Mouse (Mus musculus) CH12F3 (cell line): ENCODE results near the gene H2-Q10.
"Not testable (repeated sequence)": the region's sequence is repeated elsewhere in the genome, so short reads cannot be mapped to it uniquely, and the experiment has no call there.

Experiments
- in situ Hi-C: fragments of 300-500 bp; cut with MboI; formaldehyde crosslinking; loops from 2 replicates; pipeline ENCODE4 v1.14.3; 2020; ENCODE audit warnings: low sequenced_read_pairs

The H2-Q10 gene

GRCm38 (mm10) chr17:35458247-35458646 lies 11.6 kb upstream of the H2-Q10 start:
- in situ Hi-C loops = loop anchor here (25.0 kb wide), 1 partner anchor 1471 kb away; no protein-coding TSS in a partner anchor

- in situ Hi-C loops = loop anchor here (25.0 kb wide), 1 partner anchor 1473 kb away; no protein-coding TSS in a partner anchor
Measured at GRCm38 (mm10) chr17:35460513-35461341, 9.2 kb upstream of the H2-Q10 start.

- in situ Hi-C loops = loop anchor here (25.0 kb wide), 1 partner anchor 1478 kb away; no protein-coding TSS in a partner anchor
Measured at GRCm38 (mm10) chr17:35465651-35466050, 4.2 kb upstream of the H2-Q10 start.

- in situ Hi-C loops = loop anchor here (25.0 kb wide), 1 partner anchor 1482 kb away; no protein-coding TSS in a partner anchor
Measured at GRCm38 (mm10) chr17:35468936-35469335, 953 bp upstream of the H2-Q10 start.

GRCm38 (mm10) chr17:35484066-35484465 lies 14.2 kb downstream of the H2-Q10 start:
- in situ Hi-C loops = no loop called here

GRCm38 (mm10) chr17:35485702-35486101 lies 15.8 kb downstream of the H2-Q10 start:
- in situ Hi-C loops = no loop called here

- in situ Hi-C loops = no loop called here
Measured at GRCm38 (mm10) chr17:35486726-35487125, 16.8 kb downstream of the H2-Q10 start.

GRCm38 (mm10) chr17:35488041-35488440 lies 18.2 kb downstream of the H2-Q10 start:
- in situ Hi-C loops = no loop called here

GRCm38 (mm10) chr17:35490320-35490719 lies 20.4 kb downstream of the H2-Q10 start:
- in situ Hi-C loops = no loop called here

- in situ Hi-C loops = no loop called here
Measured at GRCm38 (mm10) chr17:35497124-35497523, 27.2 kb downstream of the H2-Q10 start.

GRCm38 (mm10) chr17:35502226-35502625 lies 32.3 kb downstream of the H2-Q10 start:
- in situ Hi-C loops = no loop called here

GRCm38 (mm10) chr17:35502762-35503161 lies 32.9 kb downstream of the H2-Q10 start:
- in situ Hi-C loops = no loop called here

- in situ Hi-C loops = no loop called here
Measured at GRCm38 (mm10) chr17:35503849-35504248, 34.0 kb downstream of the H2-Q10 start.

GRCm38 (mm10) chr17:35504628-35505481 lies 35.0 kb downstream of the H2-Q10 start:
- in situ Hi-C loops = no loop called here

- in situ Hi-C loops = no loop called here
Measured at GRCm38 (mm10) chr17:35505776-35506175, 35.9 kb downstream of the H2-Q10 start, which contains the start of gene Pou5f1. Pou5f1 (plus strand) TSS chr17:35506018.

GRCm38 (mm10) chr17:35506881-35507280 lies 37.0 kb downstream of the H2-Q10 start:
- in situ Hi-C loops = no loop called here

GRCm38 (mm10) chr17:35507556-35508260 lies 37.8 kb downstream of the H2-Q10 start:
- in situ Hi-C loops = no loop called here

- in situ Hi-C loops = not testable (repeated sequence)
Measured at GRCm38 (mm10) chr17:35508279-35508678, 38.4 kb downstream of the H2-Q10 start.

GRCm38 (mm10) chr17:35509284-35509683 lies 39.4 kb downstream of the H2-Q10 start:
- in situ Hi-C loops = no loop called here

- in situ Hi-C loops = no loop called here
Measured at GRCm38 (mm10) chr17:35512916-35513626, 43.2 kb downstream of the H2-Q10 start.
